Mouse (Mus musculus) heart, adult 2 months (tissue): ENCODE results near the gene Tns3. TPM values are rescaled to one million over a fixed set of nuclear protein-coding genes. Genes with fewer than 3 reads are reported as not detected.
A peak's percentile ranks its signal among the peaks of the same experiment; 100 is the strongest.
"Not testable (repeated sequence)": the region's sequence is repeated elsewhere in the genome, so short reads cannot be mapped to it uniquely, and the experiment has no call there.

Source experiments
- DNase-seq, 2 experiments: peaks; one replicate each; pipeline ENCODE4 v3.0.0; 2021
- H3K27ac ChIP-seq: fragments of 200-600 bp; 2 replicates; pipeline ENCODE4 v1.8.1; 2022
- H3K27me3 ChIP-seq: fragments of 200-500 bp; 2 replicates; pipeline ENCODE4 v1.6.1; 2012; ENCODE audit warnings: mild to moderate bottlenecking, low read length, inconsistent platforms, mixed read lengths; ENCODE audit not compliant: control insufficient read depth, insufficient read depth
- H3K36me3 ChIP-seq: fragments of 200-500 bp; 2 replicates; pipeline ENCODE4 v1.6.1; 2012; ENCODE audit warnings: low read length, inconsistent platforms; ENCODE audit not compliant: control insufficient read depth, insufficient read depth
- H3K4me1 ChIP-seq: fragments of 200-500 bp; 2 replicates; pipeline ENCODE4 v1.6.1; 2011; ENCODE audit warnings: low read length; ENCODE audit not compliant: control insufficient read depth, insufficient read depth
- H3K4me3 ChIP-seq: fragments of 200-600 bp; 2 replicates; pipeline ENCODE4 v1.8.1; 2022
- H3K79me2 ChIP-seq: fragments of 200-500 bp; replicated peaks from 2 replicates; pipeline ENCODE4 v1.6.1; 2012; ENCODE audit warnings: mild to moderate bottlenecking, inconsistent platforms, low read length, moderate library complexity, mixed read lengths; ENCODE audit not compliant: control insufficient read depth, insufficient read depth
- H3K9ac ChIP-seq: fragments of 200-500 bp; 2 replicates; pipeline ENCODE4 v1.6.1; 2012; ENCODE audit warnings: low read depth, mild to moderate bottlenecking, control low read depth, inconsistent platforms, low read length, mixed read lengths
- CTCF ChIP-seq: fragments of 200-600 bp; IDR thresholded peaks from 2 replicates; pipeline ENCODE4 v1.8.1; 2022; ENCODE audit warnings: antibody characterized with exemption, mild to moderate bottlenecking, moderate library complexity
- EP300 ChIP-seq: fragments of 200-500 bp; IDR thresholded peaks from 2 replicates; pipeline ENCODE4 v1.6.1; 2011; ENCODE audit warnings: low read depth, low read length, control low read depth; ENCODE audit not compliant: insufficient read depth
- POLR2A ChIP-seq: fragments of 200-500 bp; IDR thresholded peaks from 2 replicates; pipeline ENCODE4 v1.6.1; 2011; ENCODE audit warnings: mild to moderate bottlenecking, low read depth, low read length, control low read depth; ENCODE audit not compliant: insufficient read depth
- WGBS: fragments of 180-500 bp; shearing (Covaris S2); methylation state at CpG from one replicate; pipeline ENCODE4 v1.1.7; 2018; 5-methylcytosine and 5-hydroxymethylcytosine counted together
- intact Hi-C: fragments of 180-260 bp; cut with DNase I; formaldehyde crosslinking; loops from one replicate; pipeline ENCODE4 v1.15.1; 2025
- polyA plus RNA-seq: library from polyadenylated mRNA; depleted of rRNA; stranded (reverse); fragments of >200 nt; gene quantifications from 2 replicates; pipeline ENCODE4 v1.2.3, GENCODE M21; 2012
- total RNA-seq, 2 experiments: library from RNA; stranded (reverse); gene quantifications; 2 replicates each; pipeline ENCODE4 v1.2.3; 2021

Gene Tns3
- total and polyA plus RNA-seq, 3 experiments: 14.8 to 23.9 (median 23.1) TPM

GRCm38 (mm10) chr11:8625915-8626604 lies 38.3 kb downstream of the Tns3 start:
- no peak overlapping the region for H3K9ac ChIP-seq
- H3K27ac ChIP-seq: no peak overlapping the region
- H3K4me3 ChIP-seq: no peak overlapping the region
- H3K36me3 ChIP-seq: no peaks in the 10 kb centered on the region
- DNase-seq: no peak
- WGBS: 88% methylated on average over 10 of the region's 10 CpGs
- no peaks in the 10 kb centered on the region for H3K27me3 ChIP-seq
- H3K79me2 ChIP-seq: no peaks in the 10 kb centered on the region
- intact Hi-C loops: loop anchor here (5.0 kb wide), 1 partner anchor 39 kb away; no protein-coding TSS in a partner anchor
- H3K4me1 ChIP-seq: peaks cover 2% of the 10 kb centered on the region; the same call in 1 of the 2 replicates
- TF ChIP-seq EP300: no peak
- no peak for TF ChIP-seq POLR2A
- TF ChIP-seq CTCF: no peak

GRCm38 (mm10) chr11:8625451-8625850 lies 38.9 kb downstream of the Tns3 start:
- H3K4me3 ChIP-seq: no peak overlapping the region
- H3K79me2 ChIP-seq: no peaks in the 10 kb centered on the region
- peaks cover 2% of the 10 kb centered on the region; the same call in 1 of the 2 replicates for H3K4me1 ChIP-seq
- TF ChIP-seq CTCF: no peak
- no peak for TF ChIP-seq POLR2A
- no peak for TF ChIP-seq EP300
- no peaks in the 10 kb centered on the region for H3K27me3 ChIP-seq
- no peak for DNase-seq
- no peak overlapping the region for H3K9ac ChIP-seq
- intact Hi-C loops: loop anchor here (5.0 kb wide), 1 partner anchor 38 kb away; no protein-coding TSS in a partner anchor
- no peaks in the 10 kb centered on the region for H3K36me3 ChIP-seq
- 91% methylated on average over 6 of the region's 6 CpGs for WGBS
- H3K27ac ChIP-seq: no peak overlapping the region

- TF ChIP-seq EP300 (no peak), POLR2A (no peak), CTCF (no peak)
- DNase-seq: peak; percentile 45 to 61
- H3K79me2 ChIP-seq: no peaks in the 10 kb centered on the region
- H3K4me3 ChIP-seq: peak overlapping the region; percentile 65
- H3K36me3 ChIP-seq: no peaks in the 10 kb centered on the region
- H3K27ac ChIP-seq: no peak overlapping the region; the same call in 1 of the 2 replicates
- peaks cover 2% of the 10 kb centered on the region; the same call in 1 of the 2 replicates for H3K4me1 ChIP-seq
- under 1% methylated on average over 73 of the region's 74 CpGs for WGBS
- intact Hi-C loops: no loop called here
- H3K27me3 ChIP-seq: no peaks in the 10 kb centered on the region
- H3K9ac ChIP-seq: peak overlapping the region; percentile 78
Measured at GRCm38 (mm10) chr11:8624179-8624886, 40.0 kb downstream of the Tns3 start.

- H3K4me1 ChIP-seq: no peaks in the 10 kb centered on the region
- no peak for DNase-seq
- H3K36me3 ChIP-seq: no peaks in the 10 kb centered on the region
- H3K27ac ChIP-seq: no peak overlapping the region
- no peak for TF ChIP-seq EP300
- no peak for TF ChIP-seq CTCF
- no peak for TF ChIP-seq POLR2A
- peak overlapping the region; percentile 78; the same call in 1 of the 2 replicates for H3K9ac ChIP-seq
- WGBS: 8% methylated on average over 20 of the region's 20 CpGs
- no peaks in the 10 kb centered on the region for H3K79me2 ChIP-seq
- intact Hi-C loops: loop anchor here (1.0 kb wide), 1 partner anchor 40 kb away; the partner anchor contains the start of gene Tns3
- H3K27me3 ChIP-seq: no peaks in the 10 kb centered on the region
- peak overlapping the region; percentile 65 for H3K4me3 ChIP-seq
Measured at GRCm38 (mm10) chr11:8623852-8624178, 40.5 kb downstream of the Tns3 start.

- WGBS: 67% methylated on average over 6 of the region's 6 CpGs
- no peak for TF ChIP-seq POLR2A
- no peak for TF ChIP-seq CTCF
- TF ChIP-seq EP300: no peak
- intact Hi-C loops: loop anchor here (1.0 kb wide), 1 partner anchor 42 kb away; the partner anchor contains the start of gene Tns3
- no peaks in the 10 kb centered on the region for H3K27me3 ChIP-seq
- no peak for DNase-seq
- no peak overlapping the region for H3K9ac ChIP-seq
- H3K36me3 ChIP-seq: no peaks in the 10 kb centered on the region
- H3K4me3 ChIP-seq: no peak overlapping the region
- H3K27ac ChIP-seq: no peak overlapping the region
- peaks cover 2% of the 10 kb centered on the region; the same call in 1 of the 2 replicates for H3K4me1 ChIP-seq
- H3K79me2 ChIP-seq: no peaks in the 10 kb centered on the region
Measured at GRCm38 (mm10) chr11:8622668-8623067, 41.7 kb downstream of the Tns3 start.

GRCm38 (mm10) chr11:8619111-8619510 lies 45.2 kb downstream of the Tns3 start:
- H3K79me2 ChIP-seq, H3K36me3 ChIP-seq, H3K27ac ChIP-seq, H3K4me1 ChIP-seq, intact Hi-C loops, H3K4me3 ChIP-seq, DNase-seq, H3K9ac ChIP-seq, H3K27me3 ChIP-seq: not testable (repeated sequence)
- WGBS: 81% methylated on average over 7 of the region's 7 CpGs
